Comparison of ENCODE assay signal across 19 mouse cellular contexts in genomic region chr1:130770487-130770886, GRCm38 (mm10). TPM values are rescaled to one million over a fixed set of nuclear protein-coding genes. Genes with fewer than 3 reads are reported as not detected.
DNase-seq lines count a peak whose midpoint lies in the region; ATAC-seq and TF ChIP-seq lines count a peak whose summit lies in the region.
"Had no signal": no experiment of that assay in that cellular context is flagged by ENCODE, and none has a peak within 500 bp of the region (broad histone marks: within the 10 kb centered on the region; RNA-seq: fewer than 3 reads in every experiment).

No protein-coding gene starts in this region.

- 67% methylated on average over 4 of the region's 4 CpGs for WGBS in embryonic facial prominence, embryonic 13.5 days
- WGBS in hindbrain, postnatal 0 days, result 90% methylated on average over 4 of the region's 4 CpGs

- H3K27ac ChIP-seq in embryonic facial prominence, embryonic 13.5 days, result no peak overlapping the region
- H3K27ac ChIP-seq in hindbrain, postnatal 0 days, result no peak overlapping the region
- H3K27ac ChIP-seq: neural tube, embryonic 13.5 days had no signal

- no peak overlapping the region for H3K9ac ChIP-seq in embryonic facial prominence, embryonic 13.5 days
- H3K9ac ChIP-seq in hindbrain, postnatal 0 days (replicated peaks; ENCODE audit: low read length), result no peak overlapping the region
- H3K9ac ChIP-seq: neural tube, embryonic 13.5 days had no signal

- no peak for TF ChIP-seq CTCF in hindbrain, postnatal 0 days (IDR thresholded peaks at IDR 0.05; ENCODE audit: low read depth)

- H3K4me2 ChIP-seq in embryonic facial prominence, embryonic 13.5 days, result no peak overlapping the region
- no peak overlapping the region for H3K4me2 ChIP-seq in hindbrain, postnatal 0 days (ENCODE audit: low read depth, low read length)
- H3K4me2 ChIP-seq: neural tube, embryonic 13.5 days had no signal

- DNase-seq in 3134 (ENCODE audit: extremely low read depth, insufficient read length, low spot score), result peak; percentile 9
- peak; percentile 18 for DNase-seq in kidney, postnatal 10 days
- peak; percentile 88 for DNase-seq in lung, postnatal 36 days
- DNase-seq in hindbrain, postnatal 0 days (ENCODE audit: low spot score), result no peak
- DNase-seq in gastrocnemius, postnatal 14 days, result no peak
- DNase-seq in heart, adult 8-10 months (ENCODE audit: low spot score), result no peak
- DNase-seq: cerebellum, postnatal 10 days; heart, adult 18-20 months; retina, postnatal 1 day; thymus, postnatal 14 days had no signal

- intact Hi-C loops in gastrocnemius, postnatal 14 days (cut with DNase I; ENCODE audit: low total_unique reads), result loop anchor here (10.0 kb wide), 1 partner anchor 226 kb away; no protein-coding TSS in a partner anchor

- peak; percentile 64; the same call in 1 of the 2 replicates for ATAC-seq in embryonic facial prominence, embryonic 13.5 days (ENCODE audit: insufficient number of reproducible peaks, insufficient read depth, low FRiP score, low TSS enrichment, low read depth)
- ATAC-seq in hindbrain, postnatal 0 days, result no peak
- ATAC-seq: forebrain, embryonic 16.5 days; Patski had no signal

- no peaks in the 10 kb centered on the region for H3K36me3 ChIP-seq in embryonic facial prominence, embryonic 13.5 days
- H3K36me3 ChIP-seq in hindbrain, postnatal 0 days (ENCODE audit: insufficient read depth, low read length), result no peaks in the 10 kb centered on the region
- H3K36me3 ChIP-seq: neural tube, embryonic 13.5 days had no signal

- H3K27me3 ChIP-seq in embryonic facial prominence, embryonic 13.5 days, result no peaks in the 10 kb centered on the region
- H3K27me3 ChIP-seq in hindbrain, postnatal 0 days (ENCODE audit: insufficient read depth, low read length), result no peaks in the 10 kb centered on the region
- H3K27me3 ChIP-seq: neural tube, embryonic 13.5 days; Patski had no signal

- no peaks in the 10 kb centered on the region for H3K9me3 ChIP-seq in embryonic facial prominence, embryonic 13.5 days
- no peaks in the 10 kb centered on the region for H3K9me3 ChIP-seq in hindbrain, postnatal 0 days (ENCODE audit: low read length)
- H3K9me3 ChIP-seq: neural tube, embryonic 13.5 days had no signal

- no peak overlapping the region for H3K4me3 ChIP-seq in embryonic facial prominence, embryonic 13.5 days
- H3K4me3 ChIP-seq in hindbrain, postnatal 0 days (ENCODE audit: low read length), result no peak overlapping the region
- H3K4me3 ChIP-seq: neural tube, embryonic 13.5 days had no signal

- no peaks in the 10 kb centered on the region for H3K4me1 ChIP-seq in embryonic facial prominence, embryonic 13.5 days
- no peaks in the 10 kb centered on the region for H3K4me1 ChIP-seq in hindbrain, postnatal 0 days (ENCODE audit: insufficient read depth, low read length)
- H3K4me1 ChIP-seq: neural tube, embryonic 13.5 days had no signal

RNA-seq across cellular contexts. Expression of gene Fcamr, which starts 30.2 kb away (rescaled TPM):
- polyA plus RNA-seq in embryonic facial prominence, embryonic 13.5 days (2015; fragmentation: Nextera tagmentation; extraction: Ambion mirVana), result not detected in 2 replicates
- total RNA-seq in hindbrain, postnatal 0 days (2014; rRNA removed), result not detected in 2 replicates
- not detected in 2 replicates for polyA plus RNA-seq in hindbrain, postnatal 0 days (2015; fragmentation: Nextera tagmentation; extraction: Ambion mirVana)
- not detected for total RNA-seq in gastrocnemius, postnatal 14 days (2021)
- total RNA-seq in heart, adult 8-10 months (2022), result under 1 TPM; 0.14 to 0.38 (median 0.22) TPM
- total RNA-seq: hematopoietic stem cell, adult 5-6 weeks; left cerebral cortex, adult 18-20 months; megakaryocyte, adult 5-6 weeks; midbrain, postnatal 0 days had no signal
- polyA plus RNA-seq: forebrain, embryonic 16.5 days; midbrain, postnatal 0 days; neural tube, embryonic 13.5 days had no signal

RNA-seq across cellular contexts. Expression of gene AA986860, which starts 38.7 kb away (rescaled TPM):
- polyA plus RNA-seq in embryonic facial prominence, embryonic 13.5 days (2015; fragmentation: Nextera tagmentation; extraction: Ambion mirVana), result 1.5 TPM in 2 replicates
- 0.32 and 1.3 TPM in 2 replicates for total RNA-seq in hindbrain, postnatal 0 days (2014; rRNA removed)
- 0.58 and 0.59 TPM in 2 replicates for polyA plus RNA-seq in hindbrain, postnatal 0 days (2015; fragmentation: Nextera tagmentation; extraction: Ambion mirVana)
- total RNA-seq in gastrocnemius, postnatal 14 days (2021), result under 1 TPM; 0.44 to 0.49 TPM
- total RNA-seq in heart, adult 8-10 months (2022), result under 1 TPM; 0.30 to 0.69 (median 0.36) TPM

RNA-seq across cellular contexts. Expression of gene Pfkfb2, which starts 41.4 kb away (rescaled TPM):
- 11.3 and 12.2 TPM in 2 replicates for polyA plus RNA-seq in embryonic facial prominence, embryonic 13.5 days (2015; fragmentation: Nextera tagmentation; extraction: Ambion mirVana)
- 23.6 and 30.0 TPM in 2 replicates for total RNA-seq in hindbrain, postnatal 0 days (2014; rRNA removed)
- polyA plus RNA-seq in hindbrain, postnatal 0 days (2015; fragmentation: Nextera tagmentation; extraction: Ambion mirVana), result 13.3 and 13.5 TPM in 2 replicates
- 10 to 100 TPM in 1 of 2 experiments, 1 to 10 TPM in 1; 10.0 to 10.7 TPM for total RNA-seq in gastrocnemius, postnatal 14 days (2021)
- total RNA-seq in heart, adult 8-10 months (2022), result 100 to 1,000 TPM in 1 of 4 experiments, 10 to 100 TPM in 3; 79.2 to 109 (median 83.8) TPM

RNA-seq across cellular contexts. Expression of gene Yod1, which starts 53.4 kb away (rescaled TPM):
- polyA plus RNA-seq in embryonic facial prominence, embryonic 13.5 days (2015; fragmentation: Nextera tagmentation; extraction: Ambion mirVana), result 14.0 and 15.3 TPM in 2 replicates
- total RNA-seq in hindbrain, postnatal 0 days (2014; rRNA removed), result 10.4 and 11.9 TPM in 2 replicates
- polyA plus RNA-seq in hindbrain, postnatal 0 days (2015; fragmentation: Nextera tagmentation; extraction: Ambion mirVana), result 19.3 and 20.7 TPM in 2 replicates
- total RNA-seq in gastrocnemius, postnatal 14 days (2021), result 1 to 10 TPM; 3.3 to 3.7 TPM
- 1 to 10 TPM; 3.1 to 4.5 (median 4.0) TPM for total RNA-seq in heart, adult 8-10 months (2022)

RNA-seq across cellular contexts. Expression of gene Gm29427, which starts 54.9 kb away (rescaled TPM):
- polyA plus RNA-seq in embryonic facial prominence, embryonic 13.5 days (2015; fragmentation: Nextera tagmentation; extraction: Ambion mirVana), result not detected in 2 replicates
- not detected in 2 replicates for total RNA-seq in hindbrain, postnatal 0 days (2014; rRNA removed)
- not detected in 2 replicates for polyA plus RNA-seq in hindbrain, postnatal 0 days (2015; fragmentation: Nextera tagmentation; extraction: Ambion mirVana)
- total RNA-seq in gastrocnemius, postnatal 14 days (2021), result under 1 TPM in 1 of 2 experiments, not detected in 1; 0.16 TPM
- total RNA-seq in heart, adult 8-10 months (2022), result not detected
- total RNA-seq: hematopoietic stem cell, adult 5-6 weeks; left cerebral cortex, adult 18-20 months; liver, adult 2 months; megakaryocyte, adult 5-6 weeks; midbrain, postnatal 0 days had no signal
- polyA plus RNA-seq: liver, adult 2 months; midbrain, postnatal 0 days; neural tube, embryonic 13.5 days had no signal

Comparison
In these comparisons a context has a peak if more than half of its experiments do, and no peak if none do; other contexts are left out.
1. DNase-seq: peak in 3134 (single experiment), kidney, postnatal 10 days (single experiment) and lung, postnatal 36 days (single experiment); none in hindbrain, postnatal 0 days (single experiment), gastrocnemius, postnatal 14 days (single experiment) and heart, adult 8-10 months (single experiment).